Mouse (Mus musculus) thymus, postnatal 4 days (tissue): Measurements from ENCODE around the gene Pbld2.
A peak's percentile ranks its signal among the peaks of the same experiment; 100 is the strongest.

Experiments used
- DNase-seq: peaks from one replicate; pipeline ENCODE4 v3.0.0; 2021

Gene Pbld2

DNA sequence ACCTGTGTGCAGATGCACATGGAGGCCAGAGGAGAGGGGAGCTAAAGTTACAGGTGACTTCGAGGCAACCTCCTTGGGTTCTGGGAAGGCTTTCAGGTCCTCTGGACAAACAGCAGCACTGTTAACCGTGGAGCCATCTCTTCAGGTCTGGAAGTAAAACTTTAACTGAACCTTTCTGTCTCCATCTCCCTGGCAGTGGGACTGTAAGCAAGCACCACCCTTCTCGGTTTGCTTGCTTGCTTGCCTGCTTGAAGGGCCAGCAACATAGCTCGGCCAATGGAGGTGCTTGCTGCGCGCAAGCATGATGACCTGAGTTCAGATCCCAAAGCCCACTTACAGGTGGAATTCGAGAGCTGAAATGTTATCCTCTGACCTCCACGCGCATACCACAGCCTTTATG lies 40.4 kb downstream of the Pbld2 start:
- no peak for DNase-seq

DNA sequence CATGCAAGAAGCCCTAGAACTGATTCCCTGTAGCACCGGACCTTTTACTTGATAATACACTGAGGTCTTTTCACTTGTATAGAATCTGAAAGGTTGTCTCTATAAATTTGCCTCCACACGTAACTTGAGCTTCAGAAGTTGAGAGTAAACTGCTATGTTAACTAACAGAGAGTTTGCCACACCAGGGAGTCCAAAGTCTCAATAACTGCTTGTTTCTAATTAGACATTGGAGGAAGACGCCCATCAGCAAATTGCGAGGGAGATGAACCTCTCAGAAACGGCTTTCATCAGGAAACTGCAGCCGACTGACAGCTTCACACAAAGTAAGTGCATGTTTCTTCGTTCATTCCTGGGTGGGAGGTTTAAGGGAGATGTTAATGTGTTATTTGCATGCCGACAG lies 41.4 kb downstream of the Pbld2 start:
- no peak for DNase-seq

DNA sequence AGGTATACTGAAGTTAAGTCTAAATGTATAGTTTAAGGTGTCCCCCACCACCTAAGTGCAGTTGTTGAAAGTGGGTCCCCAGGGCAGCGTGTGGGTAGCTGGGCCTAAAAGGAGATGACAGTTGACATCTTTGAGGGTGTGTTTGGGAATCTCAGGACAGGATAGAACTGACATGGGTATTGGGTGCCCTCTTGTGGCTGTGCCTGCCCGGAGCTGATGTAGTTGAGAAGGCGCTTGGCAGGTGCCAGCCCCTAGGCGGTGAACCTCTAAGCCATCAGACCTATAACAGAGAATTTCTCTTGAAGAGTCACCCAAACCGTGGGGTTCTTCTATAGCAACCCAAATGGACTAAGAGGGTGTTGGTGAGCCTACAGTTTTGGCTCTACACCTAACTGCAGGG lies 41.9 kb downstream of the Pbld2 start:
- DNase-seq = peak; percentile 86

DNA sequence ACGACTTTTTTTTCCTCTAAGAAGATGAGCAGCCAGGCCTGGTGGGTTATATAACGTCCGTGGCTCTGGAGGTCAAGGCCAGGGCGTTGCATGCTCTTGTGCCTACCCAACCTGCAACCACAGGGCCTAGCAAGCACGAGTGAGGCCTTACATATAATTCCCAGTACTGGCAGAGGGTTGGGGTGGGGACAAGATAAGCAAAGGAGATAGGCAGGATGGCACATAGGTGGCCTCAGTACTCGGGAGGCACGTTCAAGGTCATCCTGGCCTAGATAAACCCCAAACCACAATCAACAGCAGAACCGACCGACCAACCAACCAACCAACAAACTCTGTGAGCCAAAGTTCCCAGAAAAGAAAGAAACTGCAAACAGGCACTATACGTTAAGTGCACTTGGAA lies 62.2 kb downstream of the Pbld2 start:
- DNase-seq = no peak

DNA sequence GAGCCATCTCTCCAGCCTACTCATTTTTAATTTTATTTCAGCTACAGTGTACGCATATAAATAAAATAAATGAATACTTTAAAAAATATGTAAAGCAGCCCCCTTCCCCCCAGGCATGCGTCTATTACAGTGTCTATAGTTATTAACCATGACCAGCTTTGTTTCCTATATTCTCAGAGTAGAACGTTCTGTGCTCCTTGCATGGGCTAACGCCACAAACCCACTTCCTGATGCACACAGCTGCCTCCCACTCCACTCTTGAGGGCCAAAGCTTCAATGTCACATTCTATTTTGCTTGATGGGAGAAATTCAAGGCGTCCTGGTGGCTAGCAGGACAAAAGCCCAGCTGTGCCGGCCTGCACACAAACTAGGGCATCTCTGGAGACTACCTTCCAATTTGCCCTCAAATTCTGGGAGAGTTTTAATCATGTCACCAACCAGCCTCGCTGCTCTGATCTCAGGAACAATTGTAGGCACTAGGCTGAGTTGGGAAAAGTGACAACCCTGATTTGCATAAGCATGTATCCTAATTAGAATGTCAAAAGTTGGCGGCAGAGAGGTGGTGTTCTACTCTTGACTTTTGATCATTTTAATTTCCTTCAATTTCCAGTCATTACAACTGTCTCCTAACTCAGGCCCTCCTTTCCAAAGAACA lies 65.1 kb downstream of the Pbld2 start:
- peak; percentile 19 for DNase-seq

DNA sequence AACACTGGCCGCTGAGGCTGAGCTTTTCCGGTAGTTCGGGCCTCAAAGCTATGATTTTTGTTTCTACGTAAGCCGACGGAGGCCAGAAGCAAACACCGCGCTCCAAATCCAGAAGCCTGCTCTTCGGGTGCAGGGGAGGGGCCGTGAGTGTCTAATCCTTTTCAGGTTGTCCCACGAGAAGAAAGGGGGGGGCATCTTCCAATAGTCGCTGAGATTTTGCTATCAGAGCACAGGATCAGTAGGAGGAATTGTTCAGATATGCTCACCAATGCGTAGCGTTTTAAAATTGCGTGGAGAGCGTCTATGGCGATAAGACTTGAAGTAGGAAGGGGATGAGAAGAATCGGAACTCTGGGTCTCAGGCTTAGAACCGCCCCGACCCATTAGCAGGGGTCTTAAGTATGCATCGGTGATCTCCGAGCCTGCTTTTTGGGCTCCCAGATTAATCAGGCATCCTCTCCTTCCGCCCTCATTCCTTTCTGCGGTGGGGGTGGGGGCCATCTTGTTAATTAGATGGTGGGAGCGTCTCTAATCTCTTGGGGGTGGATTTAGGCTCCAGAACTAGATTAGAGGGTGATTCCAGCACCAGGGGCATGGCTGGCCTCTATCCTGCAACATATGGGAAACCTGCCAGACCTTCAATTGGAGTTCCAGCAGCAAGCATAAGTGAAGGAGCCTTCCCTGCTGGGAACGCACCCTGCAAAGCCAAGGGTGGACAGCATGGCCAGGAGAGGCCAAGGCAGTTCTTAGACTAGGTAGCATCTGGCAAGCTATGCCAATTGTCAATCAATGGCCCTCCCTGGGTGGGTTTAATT lies 65.8 kb downstream of the Pbld2 start:
- peak; percentile 33 for DNase-seq

DNA sequence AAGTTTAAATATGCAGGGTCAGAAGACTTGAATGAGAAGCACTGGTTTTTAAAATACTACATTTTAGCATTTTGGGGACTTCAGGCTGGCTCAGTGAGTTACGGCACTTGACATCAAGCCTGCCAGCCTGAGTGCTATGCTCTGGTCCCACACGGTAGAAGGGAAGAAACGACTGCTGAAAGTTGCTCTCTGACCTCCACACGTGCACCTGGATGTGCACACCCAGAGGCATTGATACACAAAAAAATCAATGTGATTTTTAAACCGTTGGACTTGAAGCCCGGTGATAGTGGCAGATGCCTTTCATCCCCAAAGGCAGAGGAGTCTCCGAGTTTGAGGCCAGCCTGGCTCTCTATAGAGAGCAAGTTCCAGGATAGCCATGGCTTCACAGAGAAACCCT lies 67.8 kb downstream of the Pbld2 start:
- no peak for DNase-seq

DNA sequence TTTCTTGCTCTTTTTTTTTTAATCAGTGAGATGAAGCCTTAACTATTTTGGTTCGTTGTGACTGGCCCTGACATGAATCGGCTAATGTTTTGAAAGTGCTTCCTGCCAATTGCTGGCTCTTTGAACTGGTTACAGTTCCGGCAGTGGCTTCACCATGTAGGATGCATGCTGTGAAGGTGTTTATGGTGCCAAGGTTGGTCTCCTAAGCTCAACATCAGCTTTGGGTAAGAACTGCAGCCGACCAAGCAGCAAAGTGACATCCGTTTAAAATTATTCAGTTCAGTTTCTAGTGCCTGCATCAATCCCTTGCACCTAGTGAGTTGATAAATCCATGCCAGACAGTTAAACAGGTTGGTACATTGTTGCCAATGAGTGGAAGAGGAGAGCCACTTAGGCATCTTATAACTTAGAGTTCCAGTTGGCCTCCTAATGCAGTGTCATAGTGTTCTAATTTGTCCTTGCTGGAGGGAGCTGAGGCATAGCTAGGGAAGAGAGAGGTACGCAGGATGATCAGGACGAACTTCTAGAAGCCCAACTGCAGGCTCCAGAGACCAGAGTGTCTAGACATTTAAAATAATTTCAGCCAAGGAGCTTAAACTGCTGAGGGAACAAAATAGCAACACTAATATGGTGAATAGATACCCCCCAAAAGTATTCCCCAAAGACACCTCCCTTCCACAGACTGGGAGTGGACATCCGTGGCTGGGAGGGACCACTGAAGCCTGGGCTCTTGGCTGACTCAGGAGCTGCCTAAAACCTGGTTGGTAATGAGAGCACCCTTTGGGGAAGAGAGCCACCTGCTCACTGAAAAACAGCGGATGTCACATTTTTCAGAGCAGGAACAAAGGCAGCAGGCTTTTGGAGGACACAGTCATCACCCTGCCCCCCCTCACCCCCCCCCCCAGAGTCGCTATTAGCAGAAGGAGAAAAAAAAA lies 68.8 kb downstream of the Pbld2 start:
- DNase-seq = peak; percentile 19

DNA sequence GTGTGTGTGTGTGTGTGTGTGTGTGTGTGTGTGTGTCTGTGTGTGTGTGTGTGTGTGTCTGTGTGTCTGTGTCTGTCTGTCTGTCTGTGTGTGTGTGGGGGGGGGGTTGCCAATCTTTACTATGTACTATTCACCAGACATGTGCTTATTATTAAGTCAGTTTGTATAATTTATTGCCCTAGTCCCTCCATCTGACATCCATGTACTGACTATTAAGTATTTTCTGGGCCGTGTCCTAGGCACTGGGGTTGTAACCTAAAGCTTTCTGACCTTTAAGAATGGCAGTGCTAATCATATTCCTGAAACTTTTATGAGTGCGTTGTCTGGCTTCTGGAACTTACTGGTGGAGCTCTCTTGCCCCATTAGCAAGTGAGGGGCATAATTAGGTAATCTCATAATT lies 72.6 kb downstream of the Pbld2 start:
- no peak for DNase-seq

DNA sequence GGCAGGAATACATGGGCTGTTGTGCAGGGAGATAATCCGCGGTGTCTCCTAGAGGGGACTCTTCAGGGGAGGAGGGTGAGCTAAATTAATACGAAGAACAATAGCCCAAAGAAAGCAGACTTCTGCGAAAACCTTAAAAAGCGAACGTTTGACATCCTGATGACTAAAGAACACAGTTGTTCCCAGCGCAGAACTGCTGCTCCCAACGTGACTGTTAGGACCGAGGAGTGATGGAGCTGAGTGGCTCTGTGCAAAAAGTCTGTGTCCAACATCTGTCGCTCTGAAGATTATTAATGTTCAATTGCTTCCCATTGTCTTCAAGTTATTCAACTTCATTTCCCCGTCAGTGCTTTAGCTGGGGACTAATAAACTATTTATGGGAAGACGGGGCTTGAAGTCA lies 74.1 kb downstream of the Pbld2 start:
- no peak for DNase-seq

DNA sequence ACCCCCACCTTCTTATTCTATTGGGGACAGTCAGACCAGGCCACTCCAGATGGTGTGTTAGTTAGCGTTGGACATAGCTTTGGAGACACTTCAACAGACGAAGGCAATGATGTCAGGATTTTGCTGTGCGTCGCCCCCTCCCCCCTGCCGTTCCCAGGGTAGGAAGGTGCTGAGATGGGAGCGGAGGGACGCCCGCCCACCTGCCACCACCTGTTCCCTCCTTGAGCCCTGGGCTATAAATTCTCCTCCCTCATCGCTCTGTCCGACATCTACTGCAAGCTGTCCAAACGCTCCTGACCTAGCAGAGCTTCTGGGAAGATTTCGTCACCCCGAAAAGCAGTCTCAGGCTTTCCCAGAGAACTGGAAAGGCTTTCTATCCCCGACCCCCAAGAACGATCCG lies 75.4 kb downstream of the Pbld2 start, which contains the start of gene Atoh7:
Atoh7 (plus strand) TSS at position 131 of the 400 bp plus-strand sequence.
- no peak for DNase-seq

DNA sequence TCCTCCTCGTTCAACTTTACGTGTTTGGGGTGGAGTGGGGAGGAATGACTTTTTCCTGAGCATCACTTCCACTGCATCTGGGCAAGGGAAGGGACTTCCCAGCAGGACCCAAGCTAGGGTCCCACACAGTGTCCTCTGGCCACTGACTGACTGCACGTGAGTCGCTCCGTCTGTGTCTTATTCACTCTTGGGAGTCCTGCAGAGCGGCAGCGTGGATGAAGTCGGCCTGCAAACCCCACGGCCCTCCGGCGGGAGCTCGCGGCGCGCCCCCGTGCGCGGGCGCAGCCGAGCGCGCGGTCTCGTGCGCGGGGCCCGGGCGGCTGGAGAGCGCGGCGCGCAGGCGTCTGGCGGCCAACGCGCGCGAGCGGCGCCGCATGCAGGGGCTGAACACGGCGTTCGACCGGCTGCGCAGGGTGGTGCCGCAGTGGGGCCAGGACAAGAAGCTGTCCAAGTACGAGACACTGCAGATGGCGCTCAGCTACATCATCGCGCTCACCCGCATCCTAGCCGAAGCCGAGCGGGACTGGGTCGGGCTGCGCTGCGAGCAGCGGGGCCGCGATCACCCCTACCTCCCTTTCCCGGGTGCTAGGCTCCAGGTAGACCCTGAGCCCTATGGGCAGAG lies 75.9 kb downstream of the Pbld2 start:
- peak; percentile 64 for DNase-seq

DNA sequence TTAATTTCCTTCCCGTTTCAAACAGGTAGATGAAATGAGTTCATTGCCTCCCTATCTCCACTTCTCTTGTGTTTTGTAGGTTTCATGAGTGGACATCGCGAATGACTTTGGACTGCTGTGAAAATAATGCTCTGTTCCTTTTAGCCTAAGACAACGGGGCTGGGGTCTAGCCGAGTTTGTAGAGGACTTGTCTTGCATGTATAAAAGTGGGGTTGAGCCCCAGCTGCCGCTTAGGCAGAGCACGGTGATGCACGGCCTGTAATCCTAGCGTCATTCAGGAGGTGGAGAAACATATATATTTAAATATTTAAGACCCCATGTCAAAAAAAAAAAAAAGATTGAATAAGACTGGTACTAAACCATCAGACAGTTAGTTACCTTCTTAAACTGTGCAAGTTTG lies 76.5 kb downstream of the Pbld2 start:
- no peak for DNase-seq
